Mouse (Mus musculus): ENCODE measurements around the gene Susd1. TPM values are rescaled to one million over a fixed set of nuclear protein-coding genes. Genes with fewer than 3 reads are reported as not detected.

Gene Susd1
- total and polyA plus RNA-seq, 3 experiments = 1.5 to 2.3 (median 1.6) TPM

DNA sequence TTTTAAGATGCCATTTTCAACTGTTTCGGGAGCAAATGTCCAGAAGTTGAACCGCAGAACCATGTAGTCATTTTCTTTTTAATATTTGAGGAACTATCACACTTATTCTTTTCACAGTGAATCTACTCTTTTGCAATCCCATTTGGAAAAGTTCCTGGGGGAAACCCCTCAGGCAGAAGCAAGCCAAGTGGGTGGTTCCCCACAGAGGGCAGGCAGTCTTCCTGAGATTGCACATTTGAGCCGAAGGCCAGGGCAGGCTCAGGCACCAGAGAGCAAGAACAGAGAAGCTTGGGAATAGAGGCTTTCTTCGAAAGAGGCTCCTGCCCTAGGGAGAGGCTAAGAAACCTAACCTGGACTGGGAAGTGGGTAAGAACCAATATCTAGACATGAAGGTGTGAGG is 19.2 kb downstream of the Susd1 start:
- DNase-seq = peak; percentile 23 to 37
- TF ChIP-seq POLR2A (IDR thresholded peaks at IDR 0.05; ENCODE audit: insufficient read depth, low read depth, low read length) (no peak), CTCF (IDR thresholded peaks at IDR 0.05) (no peak), EP300 (IDR thresholded peaks at IDR 0.05; ENCODE audit: insufficient read depth, low read depth, low read length) (no peak)
- 58% methylated on average over 4 of the region's 4 CpGs for WGBS
- Histone ChIP-seq H3K36me3 (ENCODE audit: control insufficient read depth, insufficient read depth, low read length) (no peaks in the 10 kb centered on the region), H3K27me3 (ENCODE audit: control insufficient read depth, insufficient read depth, low read length) (no peaks in the 10 kb centered on the region), H3K79me2 (replicated peaks; ENCODE audit: control insufficient read depth, insufficient read depth, low read length) (no peaks in the 10 kb centered on the region), H3K4me1 (ENCODE audit: control insufficient read depth, insufficient read depth, low read length) (no peaks in the 10 kb centered on the region), H3K4me3 (no peak overlapping the region), H3K27ac (no peak overlapping the region), H3K9ac (ENCODE audit: low read depth, low read length) (no peak overlapping the region)
- intact Hi-C loops (cut with DNase I) = no loop called here

DNA sequence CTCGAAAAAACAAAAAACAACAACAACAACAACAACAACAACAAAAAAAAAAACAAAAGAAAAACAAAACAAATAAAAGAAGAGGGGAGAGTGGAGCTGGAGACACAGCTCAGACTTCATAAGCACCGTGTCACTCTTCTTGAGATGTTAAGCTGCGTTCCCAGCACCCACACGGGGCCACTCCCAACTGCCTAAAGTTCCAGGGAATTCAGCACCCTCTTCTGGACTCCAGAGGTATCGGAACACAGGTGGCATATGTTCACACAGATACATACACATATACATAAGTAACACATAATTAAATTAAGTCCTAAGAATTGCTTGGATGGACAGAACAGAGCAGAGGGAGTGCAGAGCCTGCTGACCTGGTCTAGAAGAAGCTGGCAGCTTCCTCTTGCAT is 25.0 kb downstream of the Susd1 start:
- Histone ChIP-seq H3K4me1 (ENCODE audit: control insufficient read depth, insufficient read depth, low read length) (no peaks in the 10 kb centered on the region), H3K27ac (no peak overlapping the region), H3K4me3 (no peak overlapping the region), H3K36me3 (ENCODE audit: control insufficient read depth, insufficient read depth, low read length) (no peaks in the 10 kb centered on the region), H3K27me3 (ENCODE audit: control insufficient read depth, insufficient read depth, low read length) (no peaks in the 10 kb centered on the region), H3K79me2 (replicated peaks; ENCODE audit: control insufficient read depth, insufficient read depth, low read length) (no peaks in the 10 kb centered on the region), H3K9ac (ENCODE audit: low read depth, low read length) (no peak overlapping the region)
- no peak for DNase-seq
- intact Hi-C loops (cut with DNase I) = no loop called here
- WGBS = 91% methylated on average over 5 of the region's 5 CpGs
- no peak for TF ChIP-seq EP300 (IDR thresholded peaks at IDR 0.05; ENCODE audit: insufficient read depth, low read depth, low read length)
- TF ChIP-seq CTCF (IDR thresholded peaks at IDR 0.05) = no peak
- no peak for TF ChIP-seq POLR2A (IDR thresholded peaks at IDR 0.05; ENCODE audit: insufficient read depth, low read depth, low read length)

DNA sequence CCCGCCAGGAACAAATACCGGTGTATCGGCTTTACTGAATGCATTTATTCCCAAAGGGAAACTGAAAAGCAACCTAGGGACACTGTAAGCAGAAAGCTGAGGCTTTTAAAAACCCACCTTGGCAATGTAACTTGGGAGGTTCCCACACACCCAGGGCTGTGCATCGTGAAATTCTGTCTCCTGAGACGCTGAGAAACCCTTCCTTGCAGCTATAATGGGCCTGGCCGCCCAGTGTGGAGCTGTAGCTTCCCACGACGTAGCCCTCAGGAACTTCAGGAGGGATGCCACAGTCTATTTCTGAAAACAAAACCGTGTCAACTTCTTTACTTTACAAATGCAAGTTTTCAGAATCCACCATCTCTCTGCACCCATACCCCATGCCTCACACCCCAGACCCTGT is 27.3 kb downstream of the Susd1 start:
- no peak overlapping the region for H3K27ac ChIP-seq
- no peak overlapping the region for H3K4me3 ChIP-seq
- H3K4me1 ChIP-seq (ENCODE audit: control insufficient read depth, insufficient read depth, low read length) = no peaks in the 10 kb centered on the region
- 82% methylated on average over 9 of the region's 9 CpGs for WGBS
- TF ChIP-seq POLR2A (IDR thresholded peaks at IDR 0.05; ENCODE audit: insufficient read depth, low read depth, low read length) (no peak), EP300 (IDR thresholded peaks at IDR 0.05; ENCODE audit: insufficient read depth, low read depth, low read length) (no peak), CTCF (IDR thresholded peaks at IDR 0.05) (no peak)
- DNase-seq = no peak
- no peaks in the 10 kb centered on the region for H3K27me3 ChIP-seq (ENCODE audit: control insufficient read depth, insufficient read depth, low read length)
- no peaks in the 10 kb centered on the region for H3K79me2 ChIP-seq (replicated peaks; ENCODE audit: control insufficient read depth, insufficient read depth, low read length)
- intact Hi-C loops (cut with DNase I) = no loop called here
- no peaks in the 10 kb centered on the region for H3K36me3 ChIP-seq (ENCODE audit: control insufficient read depth, insufficient read depth, low read length)
- H3K9ac ChIP-seq (ENCODE audit: low read depth, low read length) = no peak overlapping the region

DNA sequence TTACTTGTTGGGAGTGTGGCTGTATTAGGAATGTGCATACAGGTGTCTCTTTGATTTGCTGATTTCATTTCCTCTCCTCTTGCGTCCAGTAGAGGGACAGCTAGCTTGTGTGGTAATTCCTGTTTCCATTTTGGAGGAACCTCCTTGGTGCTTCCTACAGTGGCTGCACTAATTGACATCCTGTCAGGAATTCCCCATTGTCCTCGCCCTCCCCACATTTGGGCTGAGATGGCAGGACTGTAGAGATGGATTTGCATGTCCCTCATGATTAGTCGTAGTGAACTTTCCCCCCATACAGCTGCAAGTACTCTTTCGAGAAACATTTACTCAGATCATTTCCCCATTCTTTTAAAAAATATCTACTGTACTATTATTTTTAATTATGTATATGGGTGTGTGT is 30.7 kb downstream of the Susd1 start:
- no peak overlapping the region for H3K9ac ChIP-seq (ENCODE audit: low read depth, low read length)
- H3K36me3 ChIP-seq (ENCODE audit: control insufficient read depth, insufficient read depth, low read length) = no peaks in the 10 kb centered on the region
- 57% methylated on average over 4 of the region's 4 CpGs for WGBS
- TF ChIP-seq POLR2A (IDR thresholded peaks at IDR 0.05; ENCODE audit: insufficient read depth, low read depth, low read length) = no peak
- no peak for TF ChIP-seq CTCF (IDR thresholded peaks at IDR 0.05)
- TF ChIP-seq EP300 (IDR thresholded peaks at IDR 0.05; ENCODE audit: insufficient read depth, low read depth, low read length) = no peak
- H3K4me1 ChIP-seq (ENCODE audit: control insufficient read depth, insufficient read depth, low read length) = peaks cover 3% of the 10 kb centered on the region
- intact Hi-C loops (cut with DNase I) = no loop called here
- H3K27ac ChIP-seq = no peak overlapping the region
- H3K4me3 ChIP-seq = no peak overlapping the region
- DNase-seq = no peak
- no peaks in the 10 kb centered on the region for H3K79me2 ChIP-seq (replicated peaks; ENCODE audit: control insufficient read depth, insufficient read depth, low read length)
- no peaks in the 10 kb centered on the region for H3K27me3 ChIP-seq (ENCODE audit: control insufficient read depth, insufficient read depth, low read length)

DNA sequence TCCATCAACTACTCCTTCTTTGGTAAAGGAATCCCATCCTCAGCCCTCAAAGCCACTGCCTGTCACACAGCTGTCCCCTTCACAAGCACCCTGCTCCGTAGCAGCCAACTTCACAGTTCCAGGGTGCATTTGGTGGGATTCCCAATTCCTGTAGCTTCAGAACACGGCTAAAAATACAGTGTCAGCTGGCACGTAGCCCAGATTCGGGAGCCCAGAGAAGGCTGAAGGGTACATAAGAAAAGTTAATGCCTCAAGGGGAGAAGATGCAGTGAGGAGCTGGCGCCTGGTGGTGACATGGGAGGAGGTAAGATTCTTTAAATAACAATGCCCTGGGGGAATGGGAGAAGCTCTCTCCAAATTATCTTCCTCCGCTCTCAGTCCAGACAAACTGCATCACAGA is 34.1 kb downstream of the Susd1 start:
- no peak overlapping the region for H3K27ac ChIP-seq
- peak; percentile 45 to 48 for DNase-seq
- no peaks in the 10 kb centered on the region for H3K27me3 ChIP-seq (ENCODE audit: control insufficient read depth, insufficient read depth, low read length)
- 16% methylated on average over 6 of the region's 6 CpGs for WGBS
- H3K9ac ChIP-seq (ENCODE audit: low read depth, low read length) = no peak overlapping the region
- H3K36me3 ChIP-seq (ENCODE audit: control insufficient read depth, insufficient read depth, low read length) = no peaks in the 10 kb centered on the region
- H3K4me1 ChIP-seq (ENCODE audit: control insufficient read depth, insufficient read depth, low read length) = peaks cover 3% of the 10 kb centered on the region
- H3K4me3 ChIP-seq = no peak overlapping the region
- intact Hi-C loops (cut with DNase I) = no loop called here
- TF ChIP-seq CTCF (IDR thresholded peaks at IDR 0.05) (no peak), POLR2A (IDR thresholded peaks at IDR 0.05; ENCODE audit: insufficient read depth, low read depth, low read length) (no peak), EP300 (IDR thresholded peaks at IDR 0.05; ENCODE audit: insufficient read depth, low read depth, low read length) (no peak)
- H3K79me2 ChIP-seq (replicated peaks; ENCODE audit: control insufficient read depth, insufficient read depth, low read length) = no peaks in the 10 kb centered on the region

DNA sequence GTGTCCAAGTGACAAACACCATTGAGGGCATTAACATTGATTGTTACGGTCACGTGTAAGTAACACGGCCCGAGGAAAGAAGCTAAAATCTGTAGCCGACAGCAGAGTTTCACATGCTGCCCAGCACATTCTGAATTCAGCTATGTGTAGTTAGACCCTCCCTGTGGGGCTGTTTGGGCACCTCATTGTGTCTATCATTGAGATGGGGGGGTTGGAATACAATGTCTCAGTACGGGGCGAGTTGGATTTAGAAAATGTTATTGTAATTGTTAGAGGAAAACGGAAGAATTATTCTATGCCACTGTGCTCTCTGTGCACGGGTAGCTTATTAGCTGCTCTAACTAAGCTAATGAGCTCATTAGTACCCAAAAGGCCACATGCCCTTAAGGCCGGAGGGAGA is 37.5 kb downstream of the Susd1 start:
- no peak overlapping the region for H3K4me3 ChIP-seq
- H3K9ac ChIP-seq (ENCODE audit: low read depth, low read length) = no peak overlapping the region
- intact Hi-C loops (cut with DNase I) = no loop called here
- H3K79me2 ChIP-seq (replicated peaks; ENCODE audit: control insufficient read depth, insufficient read depth, low read length) = no peaks in the 10 kb centered on the region
- H3K4me1 ChIP-seq (ENCODE audit: control insufficient read depth, insufficient read depth, low read length) = peaks cover 3% of the 10 kb centered on the region
- DNase-seq = no peak
- 92% methylated on average over 10 of the region's 10 CpGs for WGBS
- no peaks in the 10 kb centered on the region for H3K36me3 ChIP-seq (ENCODE audit: control insufficient read depth, insufficient read depth, low read length)
- TF ChIP-seq EP300 (IDR thresholded peaks at IDR 0.05; ENCODE audit: insufficient read depth, low read depth, low read length) (no peak), POLR2A (IDR thresholded peaks at IDR 0.05; ENCODE audit: insufficient read depth, low read depth, low read length) (no peak), CTCF (IDR thresholded peaks at IDR 0.05) (no peak)
- no peak overlapping the region for H3K27ac ChIP-seq
- no peaks in the 10 kb centered on the region for H3K27me3 ChIP-seq (ENCODE audit: control insufficient read depth, insufficient read depth, low read length)
